Mouse (Mus musculus) kidney, embryonic 14.5 days (tissue): Measurements from ENCODE around the gene Sdf2. TPM values are rescaled to one million over a fixed set of nuclear protein-coding genes. Genes with fewer than 3 reads are reported as not detected.

Source experiments
- ATAC-seq: fragments of 200-750 bp; cut with Nextera tagmentation; 2 replicates; pipeline ENCODE4 v1.8.0; 2017; ENCODE audit warnings: moderate number of reproducible peaks, mild to moderate bottlenecking, moderate TSS enrichment, moderate library complexity; ENCODE audit not compliant: low FRiP score, low TSS enrichment
- H3K27ac ChIP-seq: fragments of 300-500 bp; sonication (generic); 2 replicates; pipeline ENCODE4 v1.5.1; 2014; ENCODE audit warnings: low read depth, mild to moderate bottlenecking, low read length, moderate library complexity, mixed read lengths
- H3K27me3 ChIP-seq: fragments of 300-500 bp; sonication (generic); 2 replicates; pipeline ENCODE4 v1.6.1; 2014; ENCODE audit warnings: mild to moderate bottlenecking, low read length; ENCODE audit not compliant: control insufficient read depth, insufficient read depth
- H3K36me3 ChIP-seq: fragments of 300-500 bp; sonication (generic); 2 replicates; pipeline ENCODE4 v1.6.1; 2014; ENCODE audit warnings: low read length, mixed read lengths; ENCODE audit not compliant: control insufficient read depth, insufficient read depth
- H3K4me1 ChIP-seq: fragments of 300-500 bp; sonication (generic); 2 replicates; pipeline ENCODE4 v1.6.1; 2014; ENCODE audit warnings: low read length, mixed read lengths; ENCODE audit not compliant: control insufficient read depth, insufficient read depth
- H3K4me2 ChIP-seq: fragments of 300-500 bp; sonication (generic); replicated peaks from 2 replicates; pipeline ENCODE4 v1.6.1; 2014; ENCODE audit warnings: low read depth, mild to moderate bottlenecking, low read length
- H3K4me3 ChIP-seq: fragments of 300-500 bp; sonication (generic); 2 replicates; pipeline ENCODE4 v1.5.1; 2014; ENCODE audit warnings: mild to moderate bottlenecking, low read length
- H3K9ac ChIP-seq: fragments of 300-500 bp; sonication (generic); 2 replicates; pipeline ENCODE4 v1.6.1; 2014; ENCODE audit warnings: low read depth, mild to moderate bottlenecking, low read length, moderate library complexity
- H3K9me3 ChIP-seq: fragments of 300-500 bp; sonication (generic); 2 replicates; pipeline ENCODE4 v1.6.1; 2016; ENCODE audit warnings: low read length; ENCODE audit not compliant: control insufficient read depth
- WGBS: fragments of 180-500 bp; shearing (Covaris S2); extraction: QIAGEN DNeasy Blood & Tissue Kit; methylation state at CpG from one replicate; pipeline ENCODE4 v1.1.7; 2014; 5-methylcytosine and 5-hydroxymethylcytosine counted together
- polyA plus RNA-seq: library from polyadenylated mRNA; unstranded; fragments of >200 nt; fragmentation: Nextera tagmentation; extraction: Ambion mirVana; gene quantifications from 2 replicates; pipeline ENCODE4 v1.2.1, GENCODE M21; 2014

Gene Sdf2
- 81.3 and 95.2 TPM in 2 replicates for polyA plus RNA-seq

DNA sequence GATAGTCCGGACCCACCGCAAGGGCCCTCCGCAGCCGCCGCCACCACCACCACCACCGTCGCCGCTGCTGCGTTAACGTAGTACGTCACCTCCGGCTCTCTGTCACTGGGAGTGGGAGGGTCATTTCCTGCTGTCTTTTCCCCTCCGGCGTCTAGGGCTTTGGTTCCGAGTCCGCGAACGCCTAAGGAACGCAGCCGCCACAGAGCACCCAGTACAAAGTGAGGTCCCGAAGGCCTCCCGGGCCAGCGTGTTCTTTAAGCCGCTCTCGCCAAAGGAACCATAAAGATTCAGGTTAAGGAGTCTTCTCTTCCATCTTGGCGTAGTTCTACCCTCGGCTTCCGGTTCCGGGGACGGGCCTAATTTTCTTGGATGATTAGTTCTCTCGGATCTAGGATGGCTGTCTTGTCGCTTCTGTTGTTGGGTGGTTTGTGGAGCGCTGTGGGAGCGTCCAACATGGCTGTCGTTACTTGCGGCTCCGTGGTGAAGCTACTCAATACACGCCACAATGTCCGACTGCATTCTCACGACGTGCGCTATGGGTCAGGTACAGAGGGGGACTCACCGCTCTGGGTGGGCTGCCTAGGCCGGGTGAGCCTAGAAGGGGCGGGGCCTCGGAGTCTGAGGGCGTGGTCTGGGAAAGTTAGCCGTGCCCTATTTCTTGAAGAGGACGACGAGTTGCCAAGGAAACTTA lies at the start of gene Sdf2, which contains the start of gene Supt6:
Gene Sdf2, plus strand, starts transcription at position 120 of the 691 bp plus-strand sequence.
Gene Supt6, minus strand, starts transcription at position 361 of the 691 bp plus-strand sequence.
- WGBS, result under 1% methylated on average over 50 of the region's 50 CpGs
- Histone ChIP-seq H3K27me3 (no peaks in the 10 kb centered on the region), H3K9me3 (no peaks in the 10 kb centered on the region), H3K9ac (peak within 1 kb of the TSS; percentile 88), H3K4me3 (peak within 1 kb of the TSS; percentile 87), H3K4me2 (peak within 1 kb of the TSS; percentile 50), H3K36me3 (peaks cover 13% of the 10 kb centered on the region), H3K4me1 (peaks cover 21% of the 10 kb centered on the region), H3K27ac (peak within 1 kb of the TSS; percentile 91)
- ATAC-seq, result peak; percentile 93

DNA sequence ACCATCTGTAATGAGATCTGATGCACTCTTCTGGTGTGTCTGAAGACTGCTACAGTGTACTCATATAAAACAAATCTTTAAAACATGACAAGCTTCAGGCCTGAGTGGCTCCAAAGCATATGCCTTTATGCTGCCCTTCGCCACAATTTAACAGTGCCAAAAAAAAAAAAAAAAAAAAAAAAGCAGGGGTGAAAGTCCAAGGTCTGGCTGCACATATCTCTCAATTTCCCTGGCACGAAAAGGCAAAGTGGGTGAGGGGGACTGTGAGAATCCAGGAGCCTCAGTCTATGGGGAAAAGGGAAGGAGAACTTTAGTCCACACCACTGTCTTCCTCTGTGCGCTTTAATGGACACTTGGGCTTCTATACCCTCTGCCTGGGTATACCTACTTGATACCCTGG lies 43.2 kb upstream of the Sdf2 start:
- Histone ChIP-seq H3K9me3 (no peaks in the 10 kb centered on the region), H3K27ac (no peak overlapping the region), H3K9ac (no peak overlapping the region), H3K4me1 (peaks cover 9% of the 10 kb centered on the region), H3K36me3 (peaks cover 21% of the 10 kb centered on the region), H3K4me3 (no peak overlapping the region), H3K4me2 (no peak overlapping the region), H3K27me3 (no peaks in the 10 kb centered on the region)
- no peak for ATAC-seq
- WGBS, result 93% methylated on average over 3 of the region's 3 CpGs

DNA sequence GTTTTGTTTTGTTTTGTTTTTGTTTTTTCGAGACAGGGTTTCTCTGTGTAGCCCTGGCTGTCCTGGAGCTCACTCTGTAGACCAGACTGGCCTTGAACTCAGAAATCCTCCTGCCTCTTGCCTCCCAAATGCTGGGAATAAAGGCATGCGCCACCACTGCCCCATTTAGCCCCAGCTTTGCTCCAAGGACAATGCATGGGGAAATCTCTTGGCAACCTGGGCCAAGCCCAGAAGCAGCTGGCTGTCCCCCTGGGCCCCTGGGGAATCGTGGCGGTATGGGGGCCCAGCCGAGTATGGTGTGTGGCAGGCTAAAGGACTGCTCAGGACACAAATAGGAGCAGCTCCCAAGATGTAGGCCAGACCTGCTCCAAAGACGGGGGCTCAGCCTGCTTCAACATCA lies 41.3 kb upstream of the Sdf2 start:
- H3K27ac ChIP-seq, result no peak overlapping the region
- no peak overlapping the region for H3K4me2 ChIP-seq
- 83% methylated on average over 6 of the region's 6 CpGs for WGBS
- H3K9ac ChIP-seq, result no peak overlapping the region
- H3K27me3 ChIP-seq, result no peaks in the 10 kb centered on the region
- peaks cover 41% of the 10 kb centered on the region for H3K36me3 ChIP-seq
- no peaks in the 10 kb centered on the region for H3K9me3 ChIP-seq
- ATAC-seq, result no peak
- H3K4me1 ChIP-seq, result peaks cover 9% of the 10 kb centered on the region
- no peak overlapping the region for H3K4me3 ChIP-seq

DNA sequence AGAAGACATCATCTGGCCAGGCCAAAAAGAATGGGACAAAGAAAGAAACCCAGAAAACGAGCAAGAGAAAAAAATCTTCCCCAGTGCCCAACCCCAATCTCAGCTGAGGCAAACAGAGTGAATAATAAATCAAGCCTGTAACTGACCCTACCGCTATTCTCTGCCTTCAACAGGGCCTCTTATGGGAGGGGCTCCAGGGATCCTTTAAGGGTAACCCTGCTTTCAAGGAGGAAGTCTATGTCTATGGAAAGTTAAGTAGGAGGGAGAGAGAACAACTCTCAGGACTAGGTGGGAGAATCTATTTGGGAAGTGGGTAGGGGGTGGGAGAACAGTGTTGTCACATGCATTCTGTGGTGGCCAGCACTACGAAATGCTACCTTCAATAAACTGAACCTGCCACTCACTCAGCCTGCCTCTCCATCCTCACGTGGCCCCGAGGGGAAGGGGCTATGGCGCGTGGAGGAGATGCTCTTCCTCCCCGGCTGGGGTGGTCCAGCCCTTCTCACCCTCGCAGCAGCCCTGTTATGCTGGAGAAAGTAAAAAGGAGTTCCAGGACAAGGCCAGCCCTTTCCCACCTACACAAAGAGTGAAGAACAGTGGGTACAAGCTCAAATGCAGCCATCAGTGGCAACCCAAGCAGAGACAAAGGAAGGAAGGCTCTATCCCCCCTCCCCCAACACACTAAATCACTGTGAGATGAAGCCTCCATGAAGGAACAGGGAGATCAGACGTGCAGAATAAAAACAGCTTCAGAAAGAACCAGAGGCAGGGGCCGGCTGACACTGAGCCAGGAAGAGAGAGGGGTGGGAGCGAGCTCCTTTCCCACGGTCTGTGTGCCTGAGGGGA lies 40.0 kb upstream of the Sdf2 start:
- H3K9me3 ChIP-seq, result no peaks in the 10 kb centered on the region
- H3K4me3 ChIP-seq, result no peak overlapping the region
- peaks cover 53% of the 10 kb centered on the region for H3K36me3 ChIP-seq
- peaks cover 9% of the 10 kb centered on the region for H3K4me1 ChIP-seq
- H3K9ac ChIP-seq, result no peak overlapping the region
- ATAC-seq, result peak; percentile 53
- WGBS, result 18% methylated on average over 13 of the region's 13 CpGs
- no peak overlapping the region for H3K4me2 ChIP-seq
- H3K27me3 ChIP-seq, result no peaks in the 10 kb centered on the region
- H3K27ac ChIP-seq, result peak overlapping the region; percentile 63

DNA sequence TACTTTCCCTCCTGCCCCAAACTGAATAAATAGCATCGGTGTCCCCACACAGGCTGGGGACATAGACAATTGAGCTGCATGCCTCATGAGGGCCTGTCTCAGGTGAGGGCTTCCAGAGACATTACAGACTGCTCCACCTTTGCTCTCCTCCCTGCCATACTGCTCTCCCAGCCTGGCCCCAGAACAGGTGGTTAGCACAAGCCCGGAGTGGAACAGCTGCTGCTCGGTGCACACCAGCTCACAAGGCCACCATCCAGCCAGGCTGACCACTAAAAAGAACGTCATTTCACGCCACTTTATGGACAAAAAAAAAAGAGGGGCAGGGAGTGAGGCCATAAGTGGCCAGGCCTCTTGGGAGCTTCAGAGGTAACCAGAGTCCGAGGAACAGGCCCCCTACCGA lies 38.4 kb upstream of the Sdf2 start:
- H3K36me3 ChIP-seq, result peaks cover 69% of the 10 kb centered on the region
- no peak for ATAC-seq
- 84% methylated on average over 7 of the region's 7 CpGs for whole genome bisulfite sequencing

DNA sequence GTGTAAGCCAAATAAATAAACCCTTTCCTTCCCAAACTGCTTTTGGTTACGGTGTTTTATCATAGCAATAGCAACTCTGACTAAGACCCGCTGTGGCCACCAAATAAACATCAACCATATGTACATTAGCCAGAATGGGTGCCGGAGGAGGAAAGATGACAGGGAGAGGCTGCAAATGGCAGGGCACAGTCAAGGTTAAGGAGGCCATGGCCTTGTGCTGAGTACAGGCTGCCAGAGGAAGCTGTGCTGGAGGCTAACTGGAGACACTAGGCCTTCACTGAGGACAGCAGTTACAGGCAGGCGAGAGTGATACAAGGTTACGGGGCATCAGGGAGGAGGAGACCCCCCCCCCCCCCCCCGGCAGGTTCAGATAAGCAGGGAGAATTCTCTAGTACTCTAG lies 35.7 kb upstream of the Sdf2 start:
- H3K27ac ChIP-seq, result no peak overlapping the region
- H3K36me3 ChIP-seq, result peaks cover 90% of the 10 kb centered on the region
- WGBS, result 94% methylated on average over 6 of the region's 6 CpGs

More for the DNA sequence above, 38.4 kb upstream of the Sdf2 start:
- Histone ChIP-seq H3K27ac (no peak overlapping the region), H3K4me1 (peaks cover 9% of the 10 kb centered on the region), H3K9ac (no peak overlapping the region), H3K4me2 (no peak overlapping the region), H3K9me3 (no peaks in the 10 kb centered on the region), H3K27me3 (no peaks in the 10 kb centered on the region), H3K4me3 (no peak overlapping the region)

DNA sequence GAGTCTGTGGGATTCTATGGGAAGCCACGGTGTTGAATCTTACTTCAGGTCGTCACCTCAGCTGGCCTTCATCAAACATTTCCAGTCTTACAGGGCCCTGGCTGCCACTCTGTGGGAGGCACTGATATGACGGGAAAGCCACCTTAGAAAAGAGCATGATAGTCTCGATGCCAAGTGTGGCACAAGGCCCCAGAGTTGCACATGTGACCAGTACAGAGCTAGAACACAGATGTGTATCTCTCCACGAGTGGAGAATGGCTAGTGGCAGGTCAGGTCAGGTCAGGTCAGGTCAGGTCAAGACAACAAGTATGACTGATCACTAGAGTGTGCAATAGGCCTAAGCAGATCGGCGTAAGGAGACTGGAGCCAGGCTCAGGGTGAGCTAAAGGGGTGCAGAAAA lies 34.9 kb upstream of the Sdf2 start:
- no peak overlapping the region for H3K4me3 ChIP-seq
- peaks cover 92% of the 10 kb centered on the region for H3K36me3 ChIP-seq
- ATAC-seq, result no peak
- WGBS, result 62% methylated on average over 7 of the region's 7 CpGs
- no peak overlapping the region for H3K4me2 ChIP-seq
- no peaks in the 10 kb centered on the region for H3K9me3 ChIP-seq
- H3K27ac ChIP-seq, result no peak overlapping the region
- no peaks in the 10 kb centered on the region for H3K27me3 ChIP-seq
- H3K9ac ChIP-seq, result 0 out of 2 replicates have a peak overlapping the region, but pooled peaks have one; percentile 12
- peaks cover 7% of the 10 kb centered on the region for H3K4me1 ChIP-seq

More for the DNA sequence above, 35.7 kb upstream of the Sdf2 start:
- Histone ChIP-seq H3K27me3 (no peaks in the 10 kb centered on the region), H3K4me1 (peaks cover 9% of the 10 kb centered on the region), H3K9me3 (no peaks in the 10 kb centered on the region), H3K4me2 (no peak overlapping the region), H3K9ac (0 out of 2 replicates have a peak overlapping the region, but pooled peaks have one; percentile 12), H3K4me3 (no peak overlapping the region)
- no peak for ATAC-seq

DNA sequence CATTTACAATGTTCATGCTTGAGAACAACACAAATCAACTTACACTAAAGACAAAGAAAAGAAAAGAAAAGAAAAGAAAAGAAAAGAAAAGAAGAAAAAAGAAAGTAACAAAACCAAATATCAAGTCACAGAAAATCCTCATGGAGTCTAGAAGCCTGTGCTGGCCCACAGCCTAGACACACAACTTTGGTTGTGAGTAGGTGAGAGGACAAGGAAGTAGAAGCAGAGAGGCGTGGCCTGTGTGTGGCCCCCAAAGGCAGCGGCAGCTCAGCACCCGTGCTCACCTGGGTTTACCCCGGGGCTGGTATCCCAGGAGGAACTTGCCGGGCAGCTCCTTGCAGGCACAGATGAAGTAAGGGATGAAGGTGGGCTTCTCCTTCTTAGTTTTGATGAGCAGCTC lies 34.0 kb upstream of the Sdf2 start:
- H3K4me3 ChIP-seq, result no peak overlapping the region
- no peak overlapping the region for H3K9ac ChIP-seq
- H3K9me3 ChIP-seq, result no peaks in the 10 kb centered on the region
- WGBS, result 89% methylated on average over 5 of the region's 5 CpGs
- H3K36me3 ChIP-seq, result peaks cover 96% of the 10 kb centered on the region
- no peak overlapping the region for H3K27ac ChIP-seq
- H3K4me1 ChIP-seq, result no peaks in the 10 kb centered on the region
- no peaks in the 10 kb centered on the region for H3K27me3 ChIP-seq
- ATAC-seq, result no peak
- no peak overlapping the region for H3K4me2 ChIP-seq
